Mouse (Mus musculus) olfactory bulb, adult 2 months (tissue): Measurements from ENCODE around the gene Htra2. TPM values are rescaled to one million over a fixed set of nuclear protein-coding genes. Genes with fewer than 3 reads are reported as not detected.

Experiments used
- H3K27ac ChIP-seq: fragments of 200-500 bp; 2 replicates; pipeline ENCODE4 v1.5.1; 2012; ENCODE audit warnings: low read depth, low read length; ENCODE audit not compliant: insufficient read depth
- H3K4me1 ChIP-seq: fragments of 200-500 bp; 2 replicates; pipeline ENCODE4 v1.6.1; 2012; ENCODE audit warnings: low read length; ENCODE audit not compliant: control insufficient read depth, insufficient read depth
- H3K4me3 ChIP-seq: fragments of 200-500 bp; 2 replicates; pipeline ENCODE4 v1.5.1; 2012; ENCODE audit warnings: mild to moderate bottlenecking, low read depth, low read length, moderate library complexity; ENCODE audit not compliant: insufficient read depth
- CTCF ChIP-seq: fragments of 200-500 bp; IDR thresholded peaks from 2 replicates; pipeline ENCODE4 v1.5.1; 2012; ENCODE audit warnings: low read depth, mild to moderate bottlenecking, low read length, moderate library complexity; ENCODE audit not compliant: insufficient read depth
- POLR2A ChIP-seq: fragments of 200-500 bp; IDR thresholded peaks from 2 replicates; pipeline ENCODE4 v1.6.1; 2012; ENCODE audit warnings: mild to moderate bottlenecking, low read depth, low read length, moderate library complexity; ENCODE audit not compliant: insufficient read depth
- WGBS: fragments of 180-500 bp; shearing (Covaris S2); methylation state at CpG from one replicate; pipeline ENCODE4 v1.1.7; 2018; 5-methylcytosine and 5-hydroxymethylcytosine counted together
- polyA plus RNA-seq: library from polyadenylated mRNA; stranded (reverse); fragments of >200 nt; gene quantifications from 2 replicates; pipeline ENCODE4 v1.2.4, GENCODE M21; 2012; ENCODE audit warnings: low replicate concordance; ENCODE audit not compliant: missing spikeins, insufficient read depth, insufficient read length

Gene Htra2
- polyA plus RNA-seq, 1 experiment, result not detected

DNA sequence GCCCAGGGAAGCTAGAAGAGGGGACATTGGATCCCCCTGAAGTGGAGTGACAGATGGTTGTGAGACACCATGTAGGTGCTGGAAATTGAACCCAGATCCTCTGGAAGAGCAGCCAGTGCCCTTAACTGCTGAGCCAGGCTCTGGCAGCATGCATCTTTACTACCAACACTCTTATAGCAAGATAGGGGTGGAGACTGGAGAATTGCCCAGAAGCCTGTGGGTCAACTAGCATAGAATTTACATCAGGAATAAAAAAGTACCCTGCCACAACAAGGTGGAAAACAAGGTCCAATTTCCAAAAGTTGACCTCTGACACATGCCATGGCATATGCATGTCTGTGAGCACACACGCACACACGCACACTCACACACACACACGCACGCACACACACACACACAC is 29.9 kb downstream of the Htra2 start:
- no peak overlapping the region for H3K4me3 ChIP-seq
- TF ChIP-seq CTCF (no peak), POLR2A (no peak)
- H3K4me1 ChIP-seq, result no peaks in the 10 kb centered on the region; the same call in 1 of the 2 replicates
- 94% methylated on average over 4 of the region's 4 CpGs for WGBS
- no peak overlapping the region for H3K27ac ChIP-seq

DNA sequence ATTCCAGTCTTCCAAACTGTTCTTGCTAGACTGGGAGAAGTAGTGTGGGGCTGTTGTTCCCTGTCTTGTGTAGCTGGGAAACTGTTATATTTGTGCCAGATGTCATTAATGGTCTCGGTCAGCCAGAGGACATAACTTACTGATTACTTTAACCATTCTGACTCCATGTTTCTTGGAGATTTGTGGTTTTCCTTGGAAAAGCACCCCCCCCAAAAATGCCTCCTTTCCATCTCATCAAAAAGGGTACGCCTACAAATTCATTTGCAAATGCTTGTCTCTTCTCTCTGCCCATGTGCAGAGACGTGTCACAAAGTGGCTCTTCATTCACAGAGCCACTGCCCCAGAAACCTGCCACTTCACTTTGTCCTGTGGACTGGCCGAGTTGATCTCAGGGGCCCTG is 30.7 kb downstream of the Htra2 start:
- WGBS, result 75% methylated on average over 4 of the region's 4 CpGs
- no peak for TF ChIP-seq CTCF
- TF ChIP-seq POLR2A, result no peak
- H3K4me1 ChIP-seq, result no peaks in the 10 kb centered on the region; the same call in 1 of the 2 replicates
- no peak overlapping the region for H3K4me3 ChIP-seq
- no peak overlapping the region for H3K27ac ChIP-seq

DNA sequence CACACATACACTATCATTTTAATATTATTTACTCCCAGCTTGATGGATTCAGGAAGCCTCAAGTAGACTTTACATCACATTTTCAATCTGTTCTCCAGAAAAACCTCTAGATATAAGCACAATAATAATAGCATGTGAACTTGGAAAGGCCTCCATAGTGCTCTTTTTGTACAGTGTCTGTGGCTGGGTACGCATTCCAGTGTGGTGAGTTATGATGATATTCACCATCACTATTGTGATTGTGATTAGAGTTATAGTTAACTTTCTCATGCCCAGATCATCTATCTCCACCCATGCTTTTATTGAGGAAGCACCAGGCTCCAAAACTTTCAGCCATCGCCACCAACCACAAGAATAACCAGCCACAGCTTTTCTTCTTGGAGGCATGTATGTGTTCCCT is 31.3 kb downstream of the Htra2 start:
- no peak for TF ChIP-seq POLR2A
- no peak for TF ChIP-seq CTCF
- Histone ChIP-seq H3K4me3 (no peak overlapping the region), H3K4me1 (no peaks in the 10 kb centered on the region; the same call in 1 of the 2 replicates), H3K27ac (no peak overlapping the region)
- WGBS, result 95% methylated on average over 2 of the region's 2 CpGs

DNA sequence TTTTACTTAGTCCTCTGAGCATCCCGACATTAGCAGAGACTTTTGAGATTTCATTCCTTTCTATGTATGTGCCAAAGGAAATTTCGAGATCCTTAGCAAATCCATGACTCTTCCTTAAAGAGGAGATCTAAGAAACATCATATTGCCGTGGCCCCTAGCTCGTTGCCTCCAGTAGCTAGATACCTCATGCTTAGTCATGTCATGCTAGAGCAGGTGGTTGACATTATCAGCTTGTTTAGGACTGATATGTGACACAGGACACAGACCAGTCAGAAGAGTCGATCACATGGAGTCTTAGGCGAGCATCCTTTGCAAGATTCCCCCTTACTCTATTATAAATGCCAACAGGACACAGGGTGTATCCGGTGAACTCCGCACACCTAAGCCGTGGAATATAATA is 32.1 kb downstream of the Htra2 start:
- WGBS, result 89% methylated on average over 9 of the region's 9 CpGs
- TF ChIP-seq POLR2A, result no peak
- TF ChIP-seq CTCF, result no peak
- H3K4me3 ChIP-seq, result no peak overlapping the region
- no peak overlapping the region for H3K27ac ChIP-seq
- no peaks in the 10 kb centered on the region; the same call in 1 of the 2 replicates for H3K4me1 ChIP-seq

DNA sequence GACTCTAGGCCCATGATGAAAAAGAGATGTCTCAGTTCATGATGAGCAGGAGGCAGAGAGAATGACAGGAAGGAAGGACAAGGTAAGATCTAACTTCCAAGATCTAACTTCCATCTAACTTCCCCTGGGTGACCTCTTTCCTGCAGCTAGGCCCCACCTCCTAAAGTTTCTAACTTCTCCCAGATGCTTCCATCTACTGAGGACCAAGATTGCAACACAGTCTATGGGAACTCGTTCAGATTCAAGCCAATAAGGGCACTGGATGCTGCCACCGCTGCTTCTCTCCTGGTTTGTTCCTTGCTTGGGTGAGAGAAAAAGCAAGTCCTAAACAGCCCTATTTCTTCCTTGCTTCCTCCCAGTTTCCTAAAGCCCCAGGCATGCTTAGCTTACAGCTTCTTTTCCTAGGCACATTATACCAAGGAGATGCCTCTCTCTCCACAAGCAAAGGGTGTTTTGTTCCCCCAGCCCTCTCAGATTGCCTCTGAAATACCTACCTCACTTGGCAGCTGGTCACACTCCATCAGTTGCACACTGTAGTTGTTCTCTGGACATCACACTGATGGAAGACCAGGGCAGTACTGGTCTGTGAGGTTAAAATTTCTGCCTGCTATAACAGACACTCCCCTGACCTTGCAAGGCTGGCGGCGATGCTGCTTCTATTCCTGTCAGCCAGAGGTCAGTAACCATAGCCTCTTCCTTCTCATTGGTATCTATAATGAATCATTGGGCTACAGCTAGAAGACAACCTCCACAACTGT is 34.1 kb downstream of the Htra2 start:
- Histone ChIP-seq H3K4me3 (no peak overlapping the region), H3K4me1 (no peaks in the 10 kb centered on the region), H3K27ac (no peak overlapping the region)
- WGBS, result 88% methylated on average over 4 of the region's 4 CpGs
- no peak for TF ChIP-seq POLR2A
- TF ChIP-seq CTCF, result no peak

DNA sequence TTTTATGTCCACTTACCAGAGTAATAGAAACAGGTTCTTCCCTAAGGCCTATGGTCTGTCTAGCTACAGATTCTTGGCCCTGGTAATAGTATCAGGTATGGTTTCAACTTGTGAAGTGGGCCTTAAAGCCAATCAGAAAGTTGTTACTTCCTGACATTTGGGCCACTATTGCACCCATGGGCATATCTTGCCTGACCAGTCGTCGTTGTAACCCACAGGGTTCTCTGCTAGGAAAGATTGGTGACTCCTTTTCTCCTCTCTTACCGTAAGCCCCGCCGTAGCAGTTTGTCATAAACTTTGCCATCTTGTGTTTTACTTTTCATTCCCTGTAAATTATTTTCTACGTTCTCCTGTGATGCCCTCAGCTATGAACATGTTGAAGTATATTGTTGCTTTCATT is 35.0 kb downstream of the Htra2 start:
- 87% methylated on average over 6 of the region's 6 CpGs for WGBS
- no peak for TF ChIP-seq POLR2A
- TF ChIP-seq CTCF, result no peak
- Histone ChIP-seq H3K4me1 (no peaks in the 10 kb centered on the region), H3K27ac (no peak overlapping the region), H3K4me3 (no peak overlapping the region)

DNA sequence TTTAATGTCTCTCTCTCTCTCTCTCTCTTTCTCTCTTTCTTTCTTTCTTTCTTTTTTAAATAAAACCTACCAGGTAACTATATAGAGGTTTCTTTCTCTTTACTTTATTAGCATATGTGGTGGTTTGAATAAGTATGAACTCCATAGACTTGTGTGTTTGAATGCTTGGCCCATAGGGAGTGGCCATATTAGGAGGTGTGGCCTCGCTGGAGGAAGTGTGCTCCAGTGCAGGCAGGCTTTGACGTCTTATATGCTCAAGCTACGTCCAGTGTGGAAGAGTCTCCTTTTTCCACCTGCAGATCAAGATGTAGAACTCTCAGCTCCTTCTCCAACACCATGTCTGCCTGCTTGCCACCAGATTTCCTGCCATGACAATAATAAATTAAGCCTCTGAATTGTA is 36.0 kb downstream of the Htra2 start:
- no peak for TF ChIP-seq POLR2A
- TF ChIP-seq CTCF, result no peak
- Histone ChIP-seq H3K4me1 (no peaks in the 10 kb centered on the region), H3K4me3 (no peak overlapping the region), H3K27ac (no peak overlapping the region)
- 81% methylated on average over 3 of the region's 3 CpGs for WGBS

DNA sequence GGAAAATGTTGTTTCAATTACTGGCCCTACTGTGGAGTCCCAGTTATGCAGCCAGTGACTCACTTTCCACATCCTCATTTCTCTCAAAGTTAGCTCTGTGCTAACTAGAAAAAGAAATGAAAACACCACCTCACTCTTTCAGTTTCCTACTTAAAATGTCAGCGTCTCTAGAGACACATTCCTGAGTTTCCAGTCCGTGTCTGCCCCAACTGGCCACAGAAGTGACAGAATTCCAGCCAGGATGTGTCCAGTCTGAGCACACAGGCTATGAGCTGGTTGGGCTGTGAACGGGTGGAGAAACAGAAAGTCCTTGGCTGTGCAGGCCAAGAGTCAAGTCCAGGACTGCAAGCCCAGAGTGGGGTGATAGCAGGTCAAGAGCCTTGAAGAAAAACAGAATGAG is 37.9 kb downstream of the Htra2 start:
- Histone ChIP-seq H3K4me3 (no peak overlapping the region), H3K27ac (no peak overlapping the region), H3K4me1 (no peaks in the 10 kb centered on the region)
- WGBS, result 73% methylated on average over 3 of the region's 3 CpGs
- TF ChIP-seq POLR2A (no peak), CTCF (no peak)

DNA sequence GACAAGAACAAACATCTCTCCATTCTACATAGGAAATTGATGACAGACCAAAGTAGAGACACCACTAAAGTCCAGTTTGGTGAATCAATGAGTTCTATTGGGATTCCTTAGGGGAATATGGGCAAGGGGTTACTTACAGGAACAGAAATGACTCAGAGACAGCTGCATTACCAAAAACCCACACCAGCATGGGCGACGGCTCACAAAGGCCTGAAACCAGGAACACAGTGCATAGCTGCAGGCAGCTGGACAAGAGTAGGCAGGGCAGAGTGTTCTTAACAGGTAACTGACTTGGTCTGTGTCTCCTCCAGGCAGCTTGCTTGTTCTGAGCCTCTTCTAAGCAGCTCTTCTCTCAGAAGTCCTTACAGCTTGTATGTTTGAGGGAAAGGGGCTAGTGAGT is 39.3 kb downstream of the Htra2 start:
- no peak overlapping the region for H3K27ac ChIP-seq
- 91% methylated on average over 2 of the region's 2 CpGs for WGBS
- TF ChIP-seq POLR2A, result no peak
- no peak for TF ChIP-seq CTCF
- H3K4me1 ChIP-seq, result no peaks in the 10 kb centered on the region
- H3K4me3 ChIP-seq, result no peak overlapping the region
